Mouse (Mus musculus) B cell, adult 67 days (primary cell): ENCODE measurements around the gene Tmc7. TPM values are rescaled to one million over a fixed set of nuclear protein-coding genes. Genes with fewer than 3 reads are reported as not detected.

Source experiments
- total RNA-seq, 2 experiments: library from RNA; stranded (reverse); gene quantifications; 4 replicates each; pipeline ENCODE4 v1.2.4; 2023

Tmc7 gene
- under 1 TPM; 0.64 to 0.83 TPM for total RNA-seq

DNA sequence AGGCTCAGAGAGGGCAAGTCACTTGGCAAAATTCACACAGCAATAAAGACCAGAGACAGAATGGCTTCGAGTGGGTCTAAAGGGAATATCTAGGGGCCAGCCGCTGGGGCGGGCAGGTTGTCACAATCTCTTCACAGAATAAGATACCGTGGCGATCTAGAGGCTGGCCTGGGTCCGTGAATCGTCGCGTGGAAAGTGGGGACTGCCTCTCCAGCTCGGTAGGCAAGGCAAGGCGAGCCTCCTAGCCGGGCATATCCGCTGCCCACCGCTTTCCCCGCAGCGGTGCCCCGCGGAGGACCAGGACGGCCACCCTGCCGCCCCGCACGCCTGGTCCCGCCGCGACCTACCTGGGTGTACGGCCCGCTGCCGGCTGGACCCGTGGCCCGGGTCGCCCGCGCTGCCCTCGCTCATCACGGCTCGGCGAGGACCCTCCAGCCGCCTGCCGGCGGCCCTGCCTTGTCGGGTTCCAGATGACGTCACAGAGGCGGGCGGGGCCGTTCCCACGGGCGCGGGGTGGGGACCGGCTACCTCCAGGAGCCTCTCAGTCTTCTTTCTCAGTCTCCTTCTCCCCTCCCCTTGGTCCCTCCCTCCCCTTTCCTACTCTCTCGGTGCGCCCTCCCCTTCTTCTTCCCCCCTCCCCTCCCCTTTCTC is at the start of gene Tmc7:
Tmc7 (minus strand) TSS at position 480 of the 651 bp plus-strand sequence.

DNA sequence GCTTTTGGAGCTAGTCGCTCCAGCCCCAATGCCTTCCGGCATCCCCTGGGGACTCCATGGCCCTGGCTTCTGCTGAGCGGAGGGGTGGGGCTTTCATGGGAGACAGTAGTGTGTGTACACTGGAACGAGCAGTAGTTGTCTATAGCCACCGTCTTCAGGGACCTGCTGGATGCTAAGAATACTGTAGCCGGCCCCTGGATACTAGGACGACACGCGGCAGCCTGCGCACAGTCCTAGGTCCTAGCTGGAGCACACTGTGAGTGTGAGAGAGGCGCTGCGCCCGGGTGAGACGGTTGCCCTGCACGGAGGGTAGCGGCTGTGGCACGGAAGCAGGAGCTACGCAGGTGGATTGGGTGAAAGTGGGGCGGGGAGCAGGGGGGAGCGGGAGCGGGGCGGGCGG is 12.7 kb upstream of the Tmc7 start, which contains the start of gene Tmc5:
Tmc5 (plus strand) TSS at position 97 of the 400 bp plus-strand sequence.

DNA sequence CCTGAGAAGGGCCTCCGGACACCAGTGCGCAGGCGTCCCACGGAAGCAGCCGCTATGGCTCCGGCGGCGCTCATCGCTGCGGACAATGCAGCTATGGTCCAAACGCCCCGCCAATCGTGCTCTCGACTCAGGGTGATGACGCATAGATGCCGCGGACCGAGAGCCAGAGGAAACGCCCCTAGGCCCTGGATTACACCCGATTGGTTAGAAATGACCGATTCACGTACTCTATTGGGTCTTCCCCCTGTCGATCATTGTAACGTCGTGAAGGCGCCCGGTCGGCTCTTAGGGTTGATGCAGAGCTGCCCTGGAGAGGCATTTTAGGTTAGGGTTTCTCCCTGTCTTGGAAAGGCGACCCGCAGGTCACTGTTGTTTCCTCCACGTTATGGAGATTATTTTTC is 51.4 kb downstream of the Tmc7 start, which contains the start of gene Coq7:
Coq7 (minus strand) TSS at position 179 of the 401 bp plus-strand sequence.

DNA sequence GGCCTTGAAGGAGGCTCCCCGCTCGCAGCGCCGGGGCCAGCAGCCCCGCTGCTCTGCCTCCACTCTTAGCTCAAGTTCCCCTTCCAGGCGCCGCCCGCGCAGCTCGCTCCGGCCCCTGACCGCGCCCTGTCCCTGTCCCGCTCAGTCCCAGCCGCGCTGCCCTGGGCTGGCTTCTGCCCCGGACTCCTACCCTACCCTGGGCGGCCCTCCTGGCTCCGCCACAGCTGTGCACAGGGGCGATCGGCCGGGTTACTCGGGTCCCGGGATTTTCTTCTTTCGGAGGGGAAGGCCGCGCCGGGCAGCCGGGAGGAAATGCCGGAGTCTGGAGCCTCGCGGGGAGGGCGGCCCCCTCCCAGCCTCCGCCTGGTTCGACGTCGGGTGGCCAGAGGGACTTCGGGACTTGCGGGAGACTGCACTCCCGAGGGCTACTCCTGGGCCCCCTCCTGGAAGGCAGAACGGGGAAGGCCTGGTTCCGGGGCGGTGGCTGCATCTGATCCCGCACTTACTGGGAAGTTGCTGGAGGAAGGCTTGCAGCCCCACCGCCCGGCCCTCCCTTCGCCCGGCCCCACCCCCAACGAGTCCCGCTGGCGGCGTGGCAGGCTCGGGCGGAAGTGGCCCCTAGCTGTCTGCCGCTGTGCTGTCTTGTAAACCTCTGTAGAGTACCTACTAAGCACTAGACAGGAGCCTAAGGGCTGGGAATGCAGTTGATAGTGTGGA is 92.9 kb downstream of the Tmc7 start, which contains the start of gene Itpripl2:
Itpripl2 (minus strand) TSS at position 545 of the 717 bp plus-strand sequence.

Other genes starting within 250 kb of the Tmc7 start
- gene Syt17, start 136.5 kb downstream of the Tmc7 start, total RNA-seq = not detected
- under 1 TPM; 0.39 to 0.61 TPM for gene Itpripl2, start 92.8 kb downstream of the Tmc7 start, total RNA-seq
- 10 to 100 TPM; 10.6 to 15.9 TPM for gene Coq7, start 51.4 kb downstream of the Tmc7 start, total RNA-seq
- not detected for gene Tmc5, start 12.6 kb upstream of the Tmc7 start, total RNA-seq
- gene Gde1, start 121.0 kb upstream of the Tmc7 start, total RNA-seq = 10 to 100 TPM; 32.3 to 36.3 TPM
- 10 to 100 TPM; 10.2 to 10.5 TPM for gene Ccp110, start 127.8 kb upstream of the Tmc7 start, total RNA-seq
- gene Vps35l, start 155.5 kb upstream of the Tmc7 start, total RNA-seq = 10 to 100 TPM; 68.5 to 72.0 TPM